Mouse (Mus musculus) adipocyte (in vitro differentiated cells): ENCODE results near the gene Nfkb2.
A peak's percentile ranks its signal among the peaks of the same experiment; 100 is the strongest.

Experiments used
- DNase-seq: peaks from one replicate; pipeline ENCODE4 v3.0.0-alpha.2; 2016; ENCODE audit warnings: low spot score

Gene Nfkb2

GRCm38 (mm10) chr19:46304216-46304841, at the start of gene Nfkb2:
Gene Nfkb2, plus strand, starts transcription at chr19:46304320.
- peak; percentile 98 for DNase-seq

DNA sequence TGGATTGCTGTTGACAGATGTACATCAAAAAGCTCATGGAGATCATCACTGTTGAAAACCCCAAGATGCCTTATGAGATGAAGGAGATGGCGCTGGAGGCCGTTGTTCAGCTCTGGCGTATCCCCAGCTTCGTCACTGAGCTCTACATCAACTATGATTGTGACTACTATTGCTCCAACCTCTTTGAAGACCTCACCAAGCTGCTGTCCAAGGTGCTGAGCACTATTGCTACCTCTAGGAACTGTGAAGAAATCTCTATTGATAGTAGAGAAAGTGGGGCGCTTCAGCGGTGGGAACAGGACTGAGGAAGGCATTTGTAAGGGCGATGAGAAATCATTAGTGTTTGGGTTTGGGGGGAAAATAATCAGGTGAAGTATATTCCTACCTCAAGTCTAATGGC, 39.4 kb upstream of the Nfkb2 start:
- peak; percentile 24 for DNase-seq

GRCm38 (mm10) chr19:46275307-46275706, 28.8 kb upstream of the Nfkb2 start:
- peak; percentile 29 for DNase-seq

- DNase-seq: no peak
Observed at GRCm38 (mm10) chr19:46282081-46282849, 21.9 kb upstream of the Nfkb2 start.

- no peak for DNase-seq
Observed at GRCm38 (mm10) chr19:46284686-46285085, 19.4 kb upstream of the Nfkb2 start.

GRCm38 (mm10) chr19:46285631-46286030, 18.5 kb upstream of the Nfkb2 start:
- DNase-seq: no peak

DNA sequence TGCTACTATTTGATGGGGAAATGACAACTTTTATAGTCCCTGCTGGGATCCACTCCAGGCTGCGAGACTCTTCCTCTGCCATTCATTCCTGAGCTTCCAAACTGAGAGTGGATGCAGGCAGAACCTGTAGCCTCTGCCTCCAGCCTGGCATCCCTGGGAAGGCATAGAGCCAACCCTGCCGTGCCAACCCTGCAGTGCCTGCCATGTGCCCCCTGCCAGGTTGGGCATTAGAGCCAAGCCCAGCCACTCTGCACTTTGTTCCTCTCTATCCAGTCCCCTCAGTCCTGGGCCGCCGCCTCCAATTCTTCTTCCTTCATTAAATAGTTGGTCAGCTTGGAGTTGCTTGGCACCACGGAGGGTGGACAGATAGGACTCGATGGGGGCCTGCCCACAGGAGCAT, 18.1 kb upstream of the Nfkb2 start:
- no peak for DNase-seq

- no peak for DNase-seq
Observed at GRCm38 (mm10) chr19:46286926-46287325, 17.2 kb upstream of the Nfkb2 start.

- no peak for DNase-seq
Observed at GRCm38 (mm10) chr19:46287566-46287965, 16.6 kb upstream of the Nfkb2 start.

- peak; percentile 64 for DNase-seq
Observed at GRCm38 (mm10) chr19:46290535-46291105, 13.5 kb upstream of the Nfkb2 start.

DNA sequence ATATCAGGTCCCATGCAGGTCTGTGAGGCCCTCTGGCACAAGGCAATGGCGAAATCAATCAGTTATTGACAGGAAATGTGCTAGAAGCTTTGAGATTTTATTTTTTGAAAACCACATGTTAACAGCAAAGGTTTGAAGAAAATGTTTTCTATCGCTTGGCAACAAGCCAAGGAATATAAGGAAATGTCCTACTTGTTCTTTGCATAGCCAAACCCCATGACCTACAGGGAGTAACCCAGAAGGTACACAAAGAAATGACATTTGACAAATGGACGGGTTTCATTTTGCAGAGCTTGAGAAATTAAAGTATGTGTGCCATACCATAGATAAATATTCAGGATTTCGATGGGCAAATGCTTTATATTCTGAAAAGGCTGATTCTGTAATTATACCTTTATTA, 7.2 kb upstream of the Nfkb2 start:
- DNase-seq: no peak

DNA sequence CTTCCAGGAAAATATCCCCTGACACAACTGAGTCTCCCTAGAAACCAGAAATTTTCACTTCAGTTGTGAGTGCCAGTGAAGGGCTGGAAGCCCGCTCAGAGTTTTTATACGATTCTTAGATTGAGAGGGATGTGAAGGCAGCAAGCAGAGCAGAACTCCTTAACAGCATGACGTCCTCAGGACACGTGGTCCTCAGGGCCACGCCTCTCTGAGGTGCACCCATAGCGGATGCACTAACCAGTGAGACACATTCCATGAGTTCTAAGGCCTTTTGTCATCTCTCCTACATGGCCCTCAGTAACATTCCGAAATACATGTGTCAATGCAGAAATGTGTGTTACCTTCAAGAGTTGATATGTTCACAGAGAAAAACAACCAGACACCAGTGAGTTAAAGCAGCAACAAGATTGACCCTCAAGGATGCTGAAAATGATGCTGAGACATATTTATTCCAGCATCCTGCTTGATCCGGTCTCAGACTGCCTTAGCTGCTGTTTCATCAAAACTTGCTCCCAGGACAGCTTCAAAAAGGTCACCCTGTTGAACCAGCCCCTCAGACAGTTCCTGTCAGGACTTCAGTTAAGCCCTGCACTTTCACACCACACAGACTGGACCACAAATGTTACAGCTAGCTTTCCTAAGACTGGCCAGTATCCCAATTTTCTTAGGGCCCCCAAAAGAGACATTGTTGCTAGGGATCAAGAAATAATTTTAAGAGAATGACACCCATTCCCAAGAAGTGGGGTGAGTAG, 3.6 kb upstream of the Nfkb2 start:
- DNase-seq: no peak

- DNase-seq: no peak
Observed at GRCm38 (mm10) chr19:46302551-46302950, 1.6 kb upstream of the Nfkb2 start.

DNA sequence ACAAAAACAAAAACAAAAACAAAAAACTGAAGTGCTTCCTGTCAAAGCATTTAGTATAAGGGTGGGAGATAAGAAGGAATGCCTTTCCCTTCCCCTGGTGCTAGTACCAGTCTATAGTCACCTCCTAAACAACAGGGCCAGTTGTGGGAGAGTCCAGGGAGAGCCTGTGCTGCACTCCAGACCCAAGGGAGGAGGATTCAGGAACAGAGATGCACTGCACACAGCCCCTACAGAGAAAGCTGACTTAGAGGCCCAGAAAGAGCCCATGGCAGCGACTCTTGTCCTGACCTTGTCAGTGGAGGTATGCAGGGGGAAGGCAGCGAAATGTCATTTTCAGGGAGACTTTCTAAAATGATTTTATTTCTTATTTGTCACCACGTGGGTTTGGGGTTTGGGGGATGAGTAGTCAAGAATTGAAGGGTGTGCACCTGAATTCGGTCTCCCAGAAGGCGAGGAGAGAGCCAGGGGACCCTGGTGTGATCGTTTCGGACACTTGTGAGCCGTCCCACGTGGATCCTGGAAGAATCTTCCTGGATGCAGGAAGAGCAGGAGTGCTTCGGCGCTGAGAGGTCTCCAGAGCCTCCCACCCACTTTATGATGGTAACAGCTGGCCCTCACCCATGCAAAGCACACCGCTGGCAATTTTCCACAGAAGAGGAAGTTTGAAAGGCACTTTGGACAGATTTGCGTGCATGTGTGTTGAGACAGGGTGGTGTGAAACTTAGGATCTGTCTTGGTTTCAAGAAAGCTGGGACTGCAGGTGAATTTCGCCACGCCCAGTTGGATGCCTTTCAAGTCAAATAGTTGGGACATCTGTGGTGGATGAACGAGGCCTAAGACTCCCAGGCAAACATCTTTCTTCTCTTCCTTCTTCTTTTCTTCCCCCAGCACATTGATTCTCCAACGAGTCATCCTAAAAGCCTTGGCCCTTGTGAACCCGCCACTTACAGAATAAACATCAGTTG, 587 bp upstream of the Nfkb2 start:
- DNase-seq: no peak

DNA sequence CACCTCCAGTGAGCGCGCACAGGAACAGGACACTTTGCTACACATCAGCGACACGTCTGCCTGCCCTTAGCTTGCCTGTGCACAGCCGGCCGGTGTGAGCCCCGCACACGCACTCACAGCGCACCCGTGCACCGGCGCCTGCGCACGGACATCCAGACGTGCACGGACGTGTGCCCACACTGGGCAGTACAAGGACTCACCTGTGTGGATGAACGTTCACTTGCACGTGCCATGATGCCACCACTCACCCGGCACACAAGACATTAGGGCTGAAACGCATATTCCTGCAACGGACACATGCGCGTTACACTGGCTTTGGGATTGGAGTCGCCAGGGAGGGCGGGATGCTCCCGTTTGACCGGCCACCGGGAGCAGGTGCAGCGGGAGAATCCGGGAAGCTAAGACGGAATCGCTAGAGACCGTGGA, 801 bp downstream of the Nfkb2 start:
- peak; percentile 65 for DNase-seq

- peak; percentile 91 for DNase-seq
Observed at GRCm38 (mm10) chr19:46305432-46306267, 1.5 kb downstream of the Nfkb2 start.

DNA sequence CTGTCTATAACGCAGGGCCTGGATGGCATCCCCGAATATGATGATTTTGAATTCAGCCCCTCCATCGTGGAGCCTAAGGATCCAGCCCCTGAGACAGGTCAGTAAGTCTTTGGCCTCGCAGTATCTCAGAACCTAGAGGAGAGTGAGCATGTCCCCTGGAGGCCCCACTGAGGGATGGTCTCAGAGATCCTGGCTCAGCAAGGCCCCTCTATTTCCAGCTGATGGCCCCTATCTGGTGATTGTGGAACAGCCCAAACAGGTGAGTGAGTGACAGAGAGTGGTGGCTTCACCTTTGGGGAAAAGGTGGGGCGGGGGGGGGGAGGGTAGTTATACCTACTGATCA, 2.1 kb downstream of the Nfkb2 start:
- DNase-seq: no peak

DNA sequence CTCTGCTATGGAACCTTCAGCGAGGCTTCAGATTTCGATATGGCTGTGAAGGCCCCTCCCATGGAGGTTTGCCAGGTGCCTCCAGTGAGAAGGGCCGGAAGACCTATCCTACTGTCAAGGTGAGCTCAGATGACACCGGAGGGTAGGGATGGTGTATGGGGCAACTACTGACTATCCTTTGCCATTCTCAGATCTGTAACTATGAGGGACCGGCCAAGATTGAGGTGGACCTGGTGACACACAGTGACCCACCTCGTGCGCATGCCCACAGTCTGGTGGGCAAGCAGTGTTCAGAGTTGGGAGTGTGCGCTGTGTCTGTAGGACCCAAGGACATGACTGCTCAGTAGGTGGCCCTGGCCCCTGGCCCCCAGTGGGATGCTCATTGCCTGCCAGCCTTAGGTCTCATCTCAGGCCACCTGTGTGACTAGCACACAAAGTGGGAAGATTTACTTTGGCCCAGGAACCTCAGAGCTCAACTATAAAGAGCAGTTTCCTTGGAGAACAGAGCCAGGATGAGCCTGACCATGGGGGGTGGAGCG, 2.7 kb downstream of the Nfkb2 start:
- no peak for DNase-seq

GRCm38 (mm10) chr19:46307781-46308180, 3.7 kb downstream of the Nfkb2 start:
- DNase-seq: no peak

DNA sequence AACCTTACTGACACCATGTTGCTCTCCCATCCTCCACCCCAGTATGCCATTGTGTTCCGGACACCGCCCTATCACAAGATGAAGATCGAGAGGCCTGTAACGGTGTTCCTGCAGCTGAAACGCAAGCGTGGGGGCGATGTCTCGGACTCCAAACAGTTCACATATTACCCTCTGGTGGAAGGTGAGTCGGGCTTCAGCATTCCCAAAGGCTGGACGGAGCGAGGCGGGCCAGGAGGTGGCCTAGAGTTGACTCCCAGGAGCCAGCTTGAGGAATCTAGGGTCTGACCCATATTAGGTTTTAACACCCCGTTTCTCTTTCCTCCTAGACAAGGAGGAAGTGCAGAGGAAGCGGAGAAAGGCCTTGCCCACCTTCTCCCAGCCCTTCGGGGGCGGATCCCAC, 4.2 kb downstream of the Nfkb2 start:
- no peak for DNase-seq
